Mouse (Mus musculus) hindbrain, postnatal 0 days (tissue): ENCODE measurements around the gene Myg1. TPM values are rescaled to one million over a fixed set of nuclear protein-coding genes. Genes with fewer than 3 reads are reported as not detected.

Source experiments
- ATAC-seq: fragments of 200-750 bp; cut with Nextera tagmentation; 2 replicates; pipeline ENCODE4 v1.8.0; 2017; ENCODE audit warnings: mild to moderate bottlenecking, moderate TSS enrichment, moderate library complexity
- DNase-seq: peaks from one replicate; pipeline ENCODE4 v3.0.0-alpha.2; 2015; ENCODE audit warnings: low spot score
- H3K27ac ChIP-seq: fragments of 300-500 bp; sonication (generic); 2 replicates; pipeline ENCODE4 v1.5.1; 2014; ENCODE audit warnings: mild to moderate bottlenecking
- H3K27me3 ChIP-seq: fragments of 300-500 bp; sonication (generic); 2 replicates; pipeline ENCODE4 v1.6.1; 2014; ENCODE audit warnings: low read length, mixed read lengths; ENCODE audit not compliant: insufficient read depth
- H3K36me3 ChIP-seq: fragments of 300-500 bp; sonication (generic); 2 replicates; pipeline ENCODE4 v1.6.1; 2014; ENCODE audit warnings: low read length, mixed read lengths; ENCODE audit not compliant: insufficient read depth
- H3K4me1 ChIP-seq: fragments of 300-500 bp; sonication (generic); 2 replicates; pipeline ENCODE4 v1.6.1; 2014; ENCODE audit warnings: antibody characterized with exemption, low read length, mixed read lengths; ENCODE audit not compliant: insufficient read depth
- H3K4me2 ChIP-seq: fragments of 300-500 bp; sonication (generic); 2 replicates; pipeline ENCODE4 v1.6.1; 2014; ENCODE audit warnings: low read depth, mild to moderate bottlenecking, low read length, moderate library complexity, mixed read lengths
- H3K4me3 ChIP-seq: fragments of 300-500 bp; sonication (generic); 2 replicates; pipeline ENCODE4 v1.5.1; 2014; ENCODE audit warnings: low read length
- H3K9ac ChIP-seq: fragments of 300-500 bp; sonication (generic); replicated peaks from 2 replicates; pipeline ENCODE4 v1.6.1; 2014; ENCODE audit warnings: mild to moderate bottlenecking, low read length, moderate library complexity, mixed read lengths
- H3K9me3 ChIP-seq: fragments of 300-500 bp; sonication (generic); 2 replicates; pipeline ENCODE4 v1.6.1; 2016; ENCODE audit warnings: low read length, mixed read lengths
- CTCF ChIP-seq: IDR thresholded peaks from 2 replicates; pipeline ENCODE4 v1.5.1; 2016; ENCODE audit warnings: antibody characterized with exemption, control low read depth, low read depth
- WGBS: fragments of 180-500 bp; shearing (Covaris S2); extraction: QIAGEN DNeasy Blood & Tissue Kit; methylation state at CpG from one replicate; pipeline ENCODE4 v1.1.7; 2014; 5-methylcytosine and 5-hydroxymethylcytosine counted together
- polyA plus RNA-seq: library from polyadenylated mRNA; unstranded; fragments of >200 nt; fragmentation: Nextera tagmentation; extraction: Ambion mirVana; gene quantifications from 2 replicates; pipeline ENCODE4 v1.2.1, GENCODE M21; 2015
- total RNA-seq: library from RNA; depleted of rRNA; stranded (reverse); fragments of >200 nt; gene quantifications from 2 replicates; pipeline ENCODE4 v1.2.3, GENCODE M21; 2014; rRNA removed

Gene Myg1
- total and polyA plus RNA-seq, 2 experiments from 2014 or later, result 58.0 to 79.8 TPM

DNA sequence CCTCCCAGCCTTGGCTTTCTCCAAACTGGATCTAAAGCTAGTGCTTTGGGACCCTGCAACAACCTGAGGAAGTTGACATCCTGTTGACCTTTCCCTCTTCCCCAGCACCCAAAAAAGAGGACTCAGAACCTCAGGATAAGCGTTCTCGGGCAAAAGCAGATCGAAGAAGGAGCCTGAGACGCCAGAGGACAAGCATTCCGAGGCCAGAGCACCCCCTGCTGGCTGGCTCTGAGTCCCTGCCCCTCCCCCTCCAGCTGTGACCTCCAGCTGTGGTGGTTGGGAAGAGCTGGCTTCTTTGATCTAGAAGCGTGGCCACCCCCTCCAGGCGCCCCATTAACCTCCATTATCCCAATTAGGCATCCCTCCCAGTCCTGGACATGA is 45.6 kb downstream of the Myg1 start:
- DNase-seq (peak; percentile 89), ATAC-seq (peak; percentile 67; the same call in 1 of the 2 replicates)
- peak; percentile 83 for TF ChIP-seq CTCF
- Histone ChIP-seq H3K9me3 (no peaks in the 10 kb centered on the region), H3K4me3 (peak overlapping the region; percentile 54), H3K9ac (peak overlapping the region; percentile 56), H3K27me3 (no peaks in the 10 kb centered on the region), H3K36me3 (no peaks in the 10 kb centered on the region), H3K4me2 (peak overlapping the region; percentile 99), H3K27ac (peak overlapping the region; percentile 43), H3K4me1 (0 out of 2 replicates have a peak, but pooled peaks cover 6% of the 10 kb centered on the region)
- WGBS, result 0% methylated on average over 7 of the region's 7 CpGs

- Histone ChIP-seq H3K27me3 (no peaks in the 10 kb centered on the region), H3K27ac (0 out of 2 replicates have a peak overlapping the region, but pooled peaks have one; percentile 26), H3K4me1 (0 out of 2 replicates have a peak, but pooled peaks cover 6% of the 10 kb centered on the region), H3K9ac (no peak overlapping the region), H3K4me2 (peak overlapping the region; percentile 99), H3K36me3 (no peaks in the 10 kb centered on the region), H3K4me3 (no peak overlapping the region), H3K9me3 (no peaks in the 10 kb centered on the region)
- TF ChIP-seq CTCF, result no peak
- ATAC-seq (no peak), DNase-seq (no peak)
- 10% methylated on average over 10 of the region's 10 CpGs for WGBS
These were observed 46.3 kb downstream of the Myg1 start for GRCm38 (mm10) chr15:102377810-102378262.

GRCm38 (mm10) chr15:102381575-102381974 is 50.1 kb downstream of the Myg1 start:
- no peaks in the 10 kb centered on the region for H3K36me3 ChIP-seq
- H3K27me3 ChIP-seq, result no peaks in the 10 kb centered on the region
- H3K4me3 ChIP-seq, result no peak overlapping the region
- TF ChIP-seq CTCF, result peak; percentile 97
- H3K27ac ChIP-seq, result no peak overlapping the region
- no peak overlapping the region for H3K9ac ChIP-seq
- H3K4me2 ChIP-seq, result no peak overlapping the region
- DNase-seq, result peak; percentile 93
- under 1% methylated on average over 7 of the region's 7 CpGs for WGBS
- no peaks in the 10 kb centered on the region for H3K9me3 ChIP-seq
- 0 out of 2 replicates have a peak, but pooled peaks cover 6% of the 10 kb centered on the region for H3K4me1 ChIP-seq
- peak; percentile 81 for ATAC-seq

DNA sequence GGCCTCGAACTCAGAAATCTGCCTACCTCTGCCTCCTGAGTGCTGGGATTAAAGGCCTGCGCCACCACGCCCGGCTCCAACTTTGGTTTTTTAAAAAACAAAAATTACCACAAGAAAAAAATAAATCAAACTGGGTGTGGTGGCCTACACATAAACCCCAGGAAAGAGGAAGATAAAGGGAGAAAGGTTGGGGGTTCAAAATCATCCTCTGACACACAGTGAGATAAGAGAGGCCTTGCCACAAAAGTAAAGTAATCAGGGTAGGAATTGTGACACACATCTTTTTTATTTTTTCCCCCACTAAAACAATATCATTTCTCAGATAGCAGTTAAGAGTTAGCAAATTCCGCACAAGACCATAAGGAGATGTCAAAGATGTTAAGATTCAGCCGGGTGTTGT is 52.2 kb downstream of the Myg1 start:
- Histone ChIP-seq H3K4me2 (no peak overlapping the region), H3K9me3 (no peaks in the 10 kb centered on the region), H3K36me3 (no peaks in the 10 kb centered on the region), H3K27me3 (no peaks in the 10 kb centered on the region), H3K4me1 (no peaks in the 10 kb centered on the region), H3K27ac (no peak overlapping the region), H3K9ac (no peak overlapping the region), H3K4me3 (no peak overlapping the region)
- ATAC-seq, result no peak
- 90% methylated on average over 6 of the region's 6 CpGs for WGBS
- DNase-seq, result no peak
- TF ChIP-seq CTCF, result no peak

- no peak for TF ChIP-seq CTCF
- no peaks in the 10 kb centered on the region for H3K36me3 ChIP-seq
- no peak for ATAC-seq
These were observed 55.1 kb downstream of the Myg1 start for GRCm38 (mm10) chr15:102386640-102387039.

More at GRCm38 (mm10) chr15:102386640-102387039, 55.1 kb downstream of the Myg1 start:
- no peak overlapping the region for H3K4me3 ChIP-seq
- WGBS, result 52% methylated on average over 9 of the region's 9 CpGs
- no peaks in the 10 kb centered on the region for H3K9me3 ChIP-seq
- H3K4me1 ChIP-seq, result no peaks in the 10 kb centered on the region
- H3K27me3 ChIP-seq, result no peaks in the 10 kb centered on the region
- DNase-seq, result no peak
- H3K27ac ChIP-seq, result no peak overlapping the region
- H3K9ac ChIP-seq, result no peak overlapping the region
- no peak overlapping the region for H3K4me2 ChIP-seq

Other genes starting within 250 kb of the Myg1 start
- 9.2 TPM in 2 replicates for gene Tns2, start 231.3 kb upstream of the Myg1 start, total RNA-seq
- 5.5 and 6.2 TPM in 2 replicates for gene Tns2, start 231.3 kb upstream of the Myg1 start, polyA plus RNA-seq
- gene Spryd3, start 195.5 kb upstream of the Myg1 start, total RNA-seq, result 113 and 118 TPM in 2 replicates
- gene Spryd3, start 195.5 kb upstream of the Myg1 start, polyA plus RNA-seq, result 98.6 and 110 TPM in 2 replicates
- gene Igfbp6, start 187.3 kb upstream of the Myg1 start, total RNA-seq, result 5.6 and 12.8 TPM in 2 replicates
- 9.7 and 11.5 TPM in 2 replicates for gene Igfbp6, start 187.3 kb upstream of the Myg1 start, polyA plus RNA-seq
- gene Soat2, start 181.2 kb upstream of the Myg1 start, total RNA-seq, result 0.16 TPM in 1 of 2 replicates, not detected in the other
- 0.09 TPM in 1 of 2 replicates, not detected in the other for gene Soat2, start 181.2 kb upstream of the Myg1 start, polyA plus RNA-seq
- 49.5 and 61.0 TPM in 2 replicates for gene Zfp740, start 128.5 kb upstream of the Myg1 start, total RNA-seq
- gene Zfp740, start 128.5 kb upstream of the Myg1 start, polyA plus RNA-seq, result 33.8 and 37.7 TPM in 2 replicates
- 56.9 and 67.2 TPM in 2 replicates for gene Csad, start 127.0 kb upstream of the Myg1 start, total RNA-seq
- 41.8 and 43.1 TPM in 2 replicates for gene Csad, start 127.0 kb upstream of the Myg1 start, polyA plus RNA-seq
- 0.40 and 1.2 TPM in 2 replicates for gene Itgb7, start 99.8 kb upstream of the Myg1 start, total RNA-seq
- gene Itgb7, start 99.8 kb upstream of the Myg1 start, polyA plus RNA-seq, result 1.3 and 2.1 TPM in 2 replicates
- 8.8 and 11.4 TPM in 2 replicates for gene Rarg, start 74.2 kb upstream of the Myg1 start, total RNA-seq
- 3.8 and 4.4 TPM in 2 replicates for gene Rarg, start 74.2 kb upstream of the Myg1 start, polyA plus RNA-seq
- gene Gm9918, start 61.1 kb upstream of the Myg1 start, total RNA-seq, result not detected in 2 replicates
- 0.06 TPM in 1 of 2 replicates, not detected in the other for gene Gm9918, start 61.1 kb upstream of the Myg1 start, polyA plus RNA-seq
- gene Mfsd5, start 52.3 kb upstream of the Myg1 start, total RNA-seq, result 50.7 and 52.3 TPM in 2 replicates
- 67.9 and 68.3 TPM in 2 replicates for gene Mfsd5, start 52.3 kb upstream of the Myg1 start, polyA plus RNA-seq
- 5.3 and 7.3 TPM in 2 replicates for gene Espl1, start 35.4 kb upstream of the Myg1 start, total RNA-seq
- 2.3 and 3.8 TPM in 2 replicates for gene Espl1, start 35.4 kb upstream of the Myg1 start, polyA plus RNA-seq
- gene Pfdn5, start 5.6 kb upstream of the Myg1 start, total RNA-seq, result 119 and 139 TPM in 2 replicates
- gene Pfdn5, start 5.6 kb upstream of the Myg1 start, polyA plus RNA-seq, result 531 and 540 TPM in 2 replicates
- 19.4 and 25.4 TPM in 2 replicates for gene Aaas, start 19.1 kb downstream of the Myg1 start, total RNA-seq
- 31.4 and 36.4 TPM in 2 replicates for gene Aaas, start 19.1 kb downstream of the Myg1 start, polyA plus RNA-seq
- 0.11 and 0.31 TPM in 2 replicates for gene Sp7, start 35.5 kb downstream of the Myg1 start, total RNA-seq
- gene Sp7, start 35.5 kb downstream of the Myg1 start, polyA plus RNA-seq, result 0.38 and 0.40 TPM in 2 replicates
- 24.7 and 26.0 TPM in 2 replicates for gene Sp1, start 74.4 kb downstream of the Myg1 start, total RNA-seq
- 3.0 and 3.5 TPM in 2 replicates for gene Sp1, start 74.4 kb downstream of the Myg1 start, polyA plus RNA-seq
- 0.16 TPM in 1 of 2 replicates, not detected in the other for gene Amhr2, start 113.7 kb downstream of the Myg1 start, total RNA-seq
- 0.36 and 0.62 TPM in 2 replicates for gene Amhr2, start 113.7 kb downstream of the Myg1 start, polyA plus RNA-seq
- gene Prr13, start 127.3 kb downstream of the Myg1 start, total RNA-seq, result 27.4 and 28.0 TPM in 2 replicates
- gene Prr13, start 127.3 kb downstream of the Myg1 start, polyA plus RNA-seq, result 90.4 and 95.1 TPM in 2 replicates
- gene Pcbp2, start 138.8 kb downstream of the Myg1 start, total RNA-seq, result 151 and 157 TPM in 2 replicates
- 104 TPM in 2 replicates for gene Pcbp2, start 138.8 kb downstream of the Myg1 start, polyA plus RNA-seq
- gene Gm10337, start 172.0 kb downstream of the Myg1 start, total RNA-seq, result not detected in 2 replicates
- gene Gm10337, start 172.0 kb downstream of the Myg1 start, polyA plus RNA-seq, result 2.7 and 7.3 TPM in 2 replicates
- 68.2 and 86.1 TPM in 2 replicates for gene Map3k12, start 185.4 kb downstream of the Myg1 start, total RNA-seq
- gene Map3k12, start 185.4 kb downstream of the Myg1 start, polyA plus RNA-seq, result 41.2 and 42.0 TPM in 2 replicates
- 69.9 and 91.1 TPM in 2 replicates for gene Tarbp2, start 186.5 kb downstream of the Myg1 start, total RNA-seq
- gene Tarbp2, start 186.5 kb downstream of the Myg1 start, polyA plus RNA-seq, result 97.2 and 99.5 TPM in 2 replicates
- gene Npff, start 193.2 kb downstream of the Myg1 start, total RNA-seq, result 4.6 and 13.9 TPM in 2 replicates
- 3.1 and 5.4 TPM in 2 replicates for gene Npff, start 193.2 kb downstream of the Myg1 start, polyA plus RNA-seq